Mouse (Mus musculus): Measurements from ENCODE around the gene Itch. TPM values are rescaled to one million over a fixed set of nuclear protein-coding genes. Genes with fewer than 3 reads are reported as not detected.
"Not testable (repeated sequence)": the region's sequence is repeated elsewhere in the genome, so short reads cannot be mapped to it uniquely, and the experiment has no call there.

The Itch gene
- polyA plus RNA-seq, 1 experiment from 2014 or later = 44.2 TPM

GRCm38 (mm10) chr2:155099421-155099820 is 33.9 kb upstream of the Itch start:
- ATAC-seq (replicated peaks; ENCODE audit: low FRiP score, low TSS enrichment, low read depth) (no peak), DNase-seq (ENCODE audit: low spot score) (no peak)
- no peak overlapping the region for H3K9ac ChIP-seq (ENCODE audit: low read length)
- H3K27ac ChIP-seq (ENCODE audit: low read depth) = no peak overlapping the region
- no peaks in the 10 kb centered on the region for H3K9me3 ChIP-seq (ENCODE audit: control insufficient read depth, low read length)
- no peak overlapping the region for H3K4me3 ChIP-seq (ENCODE audit: low read depth, low read length)
- no peaks in the 10 kb centered on the region for H3K36me3 ChIP-seq (ENCODE audit: control insufficient read depth, insufficient read depth, low read length)
- 71% methylated on average over 7 of the region's 7 CpGs for WGBS
- H3K4me2 ChIP-seq (ENCODE audit: low read length) = no peak overlapping the region
- H3K4me1 ChIP-seq (replicated peaks; ENCODE audit: control insufficient read depth, insufficient read depth, low read length) = no peaks in the 10 kb centered on the region
- H3K27me3 ChIP-seq (replicated peaks; ENCODE audit: control insufficient read depth, insufficient read depth, low read length) = no peaks in the 10 kb centered on the region

- WGBS = 66% methylated on average over 14 of the region's 14 CpGs
- Histone ChIP-seq H3K36me3 (ENCODE audit: control insufficient read depth, insufficient read depth, low read length) (no peaks in the 10 kb centered on the region), H3K27ac (ENCODE audit: low read depth) (no peak overlapping the region), H3K4me3 (ENCODE audit: low read depth, low read length) (no peak overlapping the region), H3K27me3 (replicated peaks; ENCODE audit: control insufficient read depth, insufficient read depth, low read length) (no peaks in the 10 kb centered on the region), H3K4me2 (ENCODE audit: low read length) (no peak overlapping the region), H3K4me1 (replicated peaks; ENCODE audit: control insufficient read depth, insufficient read depth, low read length) (no peaks in the 10 kb centered on the region), H3K9ac (ENCODE audit: low read length) (no peak overlapping the region), H3K9me3 (ENCODE audit: control insufficient read depth, low read length) (no peaks in the 10 kb centered on the region)
- ATAC-seq (replicated peaks; ENCODE audit: low FRiP score, low TSS enrichment, low read depth) = 0 out of 2 replicates have a peak, but pooled peaks have one; percentile 14
- no peak for DNase-seq (ENCODE audit: low spot score)
These were observed 33.1 kb upstream of the Itch start for GRCm38 (mm10) chr2:155099994-155100795.

- no peak overlapping the region for H3K9ac ChIP-seq (ENCODE audit: low read length)
- WGBS = 56% methylated on average over 3 of the region's 3 CpGs
- no peaks in the 10 kb centered on the region for H3K36me3 ChIP-seq (ENCODE audit: control insufficient read depth, insufficient read depth, low read length)
- no peaks in the 10 kb centered on the region for H3K9me3 ChIP-seq (ENCODE audit: control insufficient read depth, low read length)
- no peak overlapping the region for H3K27ac ChIP-seq (ENCODE audit: low read depth)
- H3K4me2 ChIP-seq (ENCODE audit: low read length) = no peak overlapping the region
- DNase-seq (ENCODE audit: low spot score) = no peak
- H3K4me1 ChIP-seq (replicated peaks; ENCODE audit: control insufficient read depth, insufficient read depth, low read length) = no peaks in the 10 kb centered on the region
- H3K27me3 ChIP-seq (replicated peaks; ENCODE audit: control insufficient read depth, insufficient read depth, low read length) = no peaks in the 10 kb centered on the region
- ATAC-seq (replicated peaks; ENCODE audit: low FRiP score, low TSS enrichment, low read depth) = 0 out of 2 replicates have a peak, but pooled peaks have one; percentile 30
- H3K4me3 ChIP-seq (ENCODE audit: low read depth, low read length) = no peak overlapping the region
These were observed 32.5 kb upstream of the Itch start for GRCm38 (mm10) chr2:155100796-155101259.

GRCm38 (mm10) chr2:155101761-155102181 is 31.5 kb upstream of the Itch start:
- DNase-seq (ENCODE audit: low spot score) (no peak), ATAC-seq (replicated peaks; ENCODE audit: low FRiP score, low TSS enrichment, low read depth) (no peak)
- Histone ChIP-seq H3K27me3 (replicated peaks; ENCODE audit: control insufficient read depth, insufficient read depth, low read length) (no peaks in the 10 kb centered on the region), H3K4me2 (ENCODE audit: low read length) (no peak overlapping the region), H3K9ac (ENCODE audit: low read length) (no peak overlapping the region), H3K27ac (ENCODE audit: low read depth) (no peak overlapping the region), H3K9me3 (ENCODE audit: control insufficient read depth, low read length) (no peaks in the 10 kb centered on the region), H3K36me3 (ENCODE audit: control insufficient read depth, insufficient read depth, low read length) (no peaks in the 10 kb centered on the region), H3K4me3 (ENCODE audit: low read depth, low read length) (no peak overlapping the region), H3K4me1 (replicated peaks; ENCODE audit: control insufficient read depth, insufficient read depth, low read length) (no peaks in the 10 kb centered on the region)
- 45% methylated on average over 6 of the region's 6 CpGs for whole genome bisulfite sequencing

- ATAC-seq (replicated peaks; ENCODE audit: low FRiP score, low TSS enrichment, low read depth) (no peak), DNase-seq (ENCODE audit: low spot score) (no peak)
- H3K9ac ChIP-seq (ENCODE audit: low read length) = no peak overlapping the region
- no peaks in the 10 kb centered on the region for H3K36me3 ChIP-seq (ENCODE audit: control insufficient read depth, insufficient read depth, low read length)
- no peaks in the 10 kb centered on the region for H3K4me1 ChIP-seq (replicated peaks; ENCODE audit: control insufficient read depth, insufficient read depth, low read length)
- WGBS = 77% methylated on average over 6 of the region's 6 CpGs
- no peak overlapping the region for H3K4me2 ChIP-seq (ENCODE audit: low read length)
- no peaks in the 10 kb centered on the region for H3K9me3 ChIP-seq (ENCODE audit: control insufficient read depth, low read length)
- no peak overlapping the region for H3K27ac ChIP-seq (ENCODE audit: low read depth)
- H3K27me3 ChIP-seq (replicated peaks; ENCODE audit: control insufficient read depth, insufficient read depth, low read length) = no peaks in the 10 kb centered on the region
- no peak overlapping the region for H3K4me3 ChIP-seq (ENCODE audit: low read depth, low read length)
These were observed 29.7 kb upstream of the Itch start for GRCm38 (mm10) chr2:155103607-155104006.

GRCm38 (mm10) chr2:155107276-155107675 is 26.0 kb upstream of the Itch start:
- H3K36me3 ChIP-seq (ENCODE audit: control insufficient read depth, insufficient read depth, low read length); H3K27me3 ChIP-seq (replicated peaks; ENCODE audit: control insufficient read depth, insufficient read depth, low read length); H3K4me2 ChIP-seq (ENCODE audit: low read length); ATAC-seq (replicated peaks; ENCODE audit: low FRiP score, low TSS enrichment, low read depth); H3K4me3 ChIP-seq (ENCODE audit: low read depth, low read length); H3K9me3 ChIP-seq (ENCODE audit: control insufficient read depth, low read length); DNase-seq (ENCODE audit: low spot score); H3K9ac ChIP-seq (ENCODE audit: low read length); H3K27ac ChIP-seq (ENCODE audit: low read depth); H3K4me1 ChIP-seq (replicated peaks; ENCODE audit: control insufficient read depth, insufficient read depth, low read length): not testable (repeated sequence)
- 86% methylated on average over 9 of the region's 9 CpGs for WGBS

- no peaks in the 10 kb centered on the region for H3K36me3 ChIP-seq (ENCODE audit: control insufficient read depth, insufficient read depth, low read length)
- WGBS = 71% methylated on average over 7 of the region's 7 CpGs
- no peak overlapping the region for H3K4me2 ChIP-seq (ENCODE audit: low read length)
- no peak for ATAC-seq (replicated peaks; ENCODE audit: low FRiP score, low TSS enrichment, low read depth)
- peaks cover 8% of the 10 kb centered on the region; the same call in 1 of the 2 replicates for H3K9me3 ChIP-seq (ENCODE audit: control insufficient read depth, low read length)
- H3K27ac ChIP-seq (ENCODE audit: low read depth) = no peak overlapping the region
- no peaks in the 10 kb centered on the region for H3K4me1 ChIP-seq (replicated peaks; ENCODE audit: control insufficient read depth, insufficient read depth, low read length)
- DNase-seq (ENCODE audit: low spot score) = no peak
- H3K27me3 ChIP-seq (replicated peaks; ENCODE audit: control insufficient read depth, insufficient read depth, low read length) = no peaks in the 10 kb centered on the region
- H3K4me3 ChIP-seq (ENCODE audit: low read depth, low read length) = no peak overlapping the region
- H3K9ac ChIP-seq (ENCODE audit: low read length) = no peak overlapping the region
These were observed 18.0 kb upstream of the Itch start for GRCm38 (mm10) chr2:155115216-155115830.

- peaks cover 19% of the 10 kb centered on the region for H3K4me1 ChIP-seq (replicated peaks; ENCODE audit: control insufficient read depth, insufficient read depth, low read length)
- peak overlapping the region; percentile 93 for H3K4me3 ChIP-seq (ENCODE audit: low read depth, low read length)
- no peaks in the 10 kb centered on the region for H3K27me3 ChIP-seq (replicated peaks; ENCODE audit: control insufficient read depth, insufficient read depth, low read length)
- peaks cover 15% of the 10 kb centered on the region for H3K36me3 ChIP-seq (ENCODE audit: control insufficient read depth, insufficient read depth, low read length)
- H3K9me3 ChIP-seq (ENCODE audit: control insufficient read depth, low read length) = no peaks in the 10 kb centered on the region
- peak overlapping the region; percentile 95 for H3K9ac ChIP-seq (ENCODE audit: low read length)
- peak overlapping the region; percentile 63 for H3K4me2 ChIP-seq (ENCODE audit: low read length)
- DNase-seq (ENCODE audit: low spot score) = peak; percentile 71
- peak; percentile 47 for ATAC-seq (replicated peaks; ENCODE audit: low FRiP score, low TSS enrichment, low read depth)
- H3K27ac ChIP-seq (ENCODE audit: low read depth) = peak overlapping the region; percentile 73
- 2% methylated on average over 17 of the region's 18 CpGs for WGBS
These were observed 910 bp downstream of the Itch start for GRCm38 (mm10) chr2:155133977-155134860.
